Mouse (Mus musculus): ENCODE data around the gene Kat2a.
"Not testable (repeated sequence)": the region's sequence is repeated elsewhere in the genome, so short reads cannot be mapped to it uniquely, and the experiment has no call there.

The Kat2a gene

GRCm38 (mm10) chr11:100655589-100655988 is 56.7 kb downstream of the Kat2a start:
- DNase-seq, result not testable (repeated sequence)
